Mouse (Mus musculus) forebrain, embryonic 12.5 days (tissue): Measurements from ENCODE around the gene Zfyve21. TPM values are rescaled to one million over a fixed set of nuclear protein-coding genes. Genes with fewer than 3 reads are reported as not detected.

Experiments
- ATAC-seq: fragments of 200-750 bp; cut with Nextera tagmentation; 2 replicates; pipeline ENCODE4 v1.8.0; 2017; ENCODE audit warnings: moderate TSS enrichment; ENCODE audit not compliant: low FRiP score
- H3K27ac ChIP-seq: fragments of 300-500 bp; sonication (generic); 2 replicates; pipeline ENCODE4 v1.5.1; 2016; ENCODE audit warnings: mild to moderate bottlenecking
- H3K27me3 ChIP-seq: fragments of 300-500 bp; sonication (generic); 2 replicates; pipeline ENCODE4 v1.6.1; 2016; ENCODE audit warnings: mild to moderate bottlenecking
- H3K36me3 ChIP-seq: fragments of 300-500 bp; sonication (generic); replicated peaks from 2 replicates; pipeline ENCODE4 v1.6.1; 2016; ENCODE audit warnings: mild to moderate bottlenecking
- H3K4me1 ChIP-seq: fragments of 300-500 bp; sonication (generic); 2 replicates; pipeline ENCODE4 v1.6.1; 2016
- H3K4me2 ChIP-seq: fragments of 300-500 bp; sonication (generic); 2 replicates; pipeline ENCODE4 v1.6.1; 2016; ENCODE audit warnings: mild to moderate bottlenecking, moderate library complexity
- H3K4me3 ChIP-seq: fragments of 300-500 bp; sonication (generic); replicated peaks from 2 replicates; pipeline ENCODE4 v1.5.1; 2016; ENCODE audit warnings: mild to moderate bottlenecking
- H3K9ac ChIP-seq: fragments of 300-500 bp; sonication (generic); 2 replicates; pipeline ENCODE4 v1.6.1; 2016; ENCODE audit warnings: mild to moderate bottlenecking
- H3K9me3 ChIP-seq: fragments of 300-500 bp; sonication (generic); 2 replicates; pipeline ENCODE4 v1.6.1; 2016
- WGBS: fragments of 180-500 bp; shearing (Covaris S2); methylation state at CpG from one replicate; pipeline ENCODE4 v1.1.7; 2016; 5-methylcytosine and 5-hydroxymethylcytosine counted together
- polyA plus RNA-seq: library from polyadenylated mRNA; unstranded; fragments of >200 nt; fragmentation: Nextera tagmentation; extraction: Ambion mirVana; gene quantifications from 2 replicates; pipeline ENCODE4 v1.2.1, GENCODE M21; 2016

Gene Zfyve21
- polyA plus RNA-seq: 50.3 and 55.0 TPM in 2 replicates

DNA sequence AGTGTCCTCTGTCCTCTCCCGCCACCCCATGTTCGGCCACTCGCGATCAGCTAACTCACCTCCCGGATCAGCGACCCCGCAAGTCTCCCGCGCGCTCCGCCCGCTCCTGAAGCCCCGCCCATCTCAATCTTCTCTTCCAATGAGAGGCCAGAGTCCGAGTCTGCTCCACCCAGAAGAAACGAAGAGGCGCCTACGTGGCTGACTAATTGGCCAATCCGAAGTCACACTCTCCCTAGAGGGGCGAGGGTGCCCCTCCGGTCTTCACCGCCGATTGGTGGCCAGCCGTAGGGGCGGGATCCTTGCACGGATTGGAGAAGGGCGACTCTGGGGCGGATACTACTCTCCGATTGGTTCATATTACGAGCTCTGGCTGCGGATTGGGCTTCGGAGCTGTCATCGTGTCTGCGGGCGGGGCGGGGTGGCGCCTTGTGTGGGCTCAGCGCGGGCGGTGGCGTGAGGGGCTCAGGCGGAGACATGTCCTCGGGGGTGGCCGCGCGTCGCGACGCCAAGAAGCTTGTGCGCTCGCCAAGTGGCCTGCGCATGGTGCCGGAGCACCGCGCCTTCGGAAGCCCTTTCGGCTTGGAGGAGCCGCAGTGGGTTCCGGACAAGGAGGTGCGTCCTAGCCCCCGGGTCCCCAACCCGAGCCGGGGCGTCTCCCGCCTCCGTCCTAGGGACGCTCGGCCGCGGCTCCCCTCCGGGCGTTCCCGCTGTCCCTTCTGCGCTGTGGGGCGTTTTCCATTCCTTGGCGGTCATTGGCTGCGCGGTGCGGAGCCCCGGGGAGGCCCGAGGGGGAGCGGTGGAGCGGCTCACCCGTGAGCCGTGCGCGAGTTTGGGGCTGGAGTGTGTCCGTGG lies at the start of gene Zfyve21, which contains the start of gene Xrcc3:
Zfyve21 (plus strand) TSS at position 405 of the 852 bp plus-strand sequence.
Xrcc3 (minus strand) TSS at position 108 of the 852 bp plus-strand sequence.
- Histone ChIP-seq H3K36me3 (peaks cover 8% of the 10 kb centered on the region; the same call in 1 of the 2 replicates), H3K4me3 (peak within 1 kb of the TSS; percentile 77), H3K4me2 (peak within 1 kb of the TSS; percentile 88), H3K27me3 (no peaks in the 10 kb centered on the region), H3K9ac (peak within 1 kb of the TSS; percentile 80), H3K4me1 (peaks cover 52% of the 10 kb centered on the region), H3K9me3 (no peaks in the 10 kb centered on the region), H3K27ac (peak within 1 kb of the TSS; percentile 86)
- ATAC-seq: peak; percentile 99
- under 1% methylated on average over 87 of the region's 87 CpGs for WGBS

DNA sequence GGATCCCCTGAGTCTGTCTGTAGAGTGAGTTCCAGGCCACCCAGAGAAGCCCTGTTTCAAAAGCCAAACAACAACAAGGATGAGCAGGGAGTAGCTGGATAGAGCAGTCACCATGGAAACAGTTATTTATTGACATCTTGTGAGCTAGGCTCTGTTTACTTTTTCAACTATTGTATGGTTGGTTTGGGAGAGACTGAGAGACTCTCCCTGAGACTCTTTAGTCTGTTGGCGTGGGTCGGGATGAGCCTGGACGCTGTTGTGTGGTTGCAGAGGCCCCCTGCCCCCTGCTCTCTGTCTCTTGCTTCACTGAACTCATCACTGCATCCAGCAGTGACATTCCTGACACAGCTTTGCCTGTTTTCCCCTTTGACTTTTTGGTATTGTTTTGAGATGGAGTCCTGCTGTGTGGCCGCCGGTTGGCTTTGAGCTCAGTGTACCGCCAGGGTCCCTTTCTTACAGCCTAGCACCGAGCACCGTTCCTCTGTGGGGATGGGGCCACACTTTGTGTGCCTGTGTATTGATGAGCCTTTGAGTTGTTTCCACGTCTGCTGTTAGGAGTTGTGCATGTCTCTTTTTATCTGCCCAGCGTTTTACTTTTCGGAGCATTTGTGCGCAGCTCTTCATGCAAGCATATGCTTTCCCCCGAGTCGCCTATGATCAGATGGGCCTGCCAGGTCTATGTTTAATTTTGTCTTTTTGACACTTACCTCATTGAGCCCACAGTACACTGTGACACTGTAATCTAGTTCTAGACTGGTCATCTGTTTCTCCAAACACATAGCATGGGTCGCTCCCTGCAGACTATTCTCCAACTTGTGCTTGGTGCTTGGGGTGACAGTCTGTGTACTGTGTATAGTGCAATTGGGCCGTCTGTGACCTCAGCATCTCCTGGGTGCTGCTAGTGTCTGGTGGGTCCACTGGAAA lies 47.4 kb upstream of the Zfyve21 start:
- peak overlapping the region; percentile 33; the same call in 1 of the 2 replicates for H3K9ac ChIP-seq
- H3K27ac ChIP-seq: peak overlapping the region; percentile 32; the same call in 1 of the 2 replicates
- no peaks in the 10 kb centered on the region for H3K27me3 ChIP-seq
- 33% methylated on average over 16 of the region's 16 CpGs for WGBS
- no peak overlapping the region for H3K4me3 ChIP-seq
- peak overlapping the region; percentile 29 for H3K4me2 ChIP-seq
- H3K36me3 ChIP-seq: peaks cover 15% of the 10 kb centered on the region
- 0 out of 2 replicates have a peak, but pooled peaks have one; percentile 16 for ATAC-seq
- peaks cover 56% of the 10 kb centered on the region for H3K4me1 ChIP-seq
- no peaks in the 10 kb centered on the region for H3K9me3 ChIP-seq

DNA sequence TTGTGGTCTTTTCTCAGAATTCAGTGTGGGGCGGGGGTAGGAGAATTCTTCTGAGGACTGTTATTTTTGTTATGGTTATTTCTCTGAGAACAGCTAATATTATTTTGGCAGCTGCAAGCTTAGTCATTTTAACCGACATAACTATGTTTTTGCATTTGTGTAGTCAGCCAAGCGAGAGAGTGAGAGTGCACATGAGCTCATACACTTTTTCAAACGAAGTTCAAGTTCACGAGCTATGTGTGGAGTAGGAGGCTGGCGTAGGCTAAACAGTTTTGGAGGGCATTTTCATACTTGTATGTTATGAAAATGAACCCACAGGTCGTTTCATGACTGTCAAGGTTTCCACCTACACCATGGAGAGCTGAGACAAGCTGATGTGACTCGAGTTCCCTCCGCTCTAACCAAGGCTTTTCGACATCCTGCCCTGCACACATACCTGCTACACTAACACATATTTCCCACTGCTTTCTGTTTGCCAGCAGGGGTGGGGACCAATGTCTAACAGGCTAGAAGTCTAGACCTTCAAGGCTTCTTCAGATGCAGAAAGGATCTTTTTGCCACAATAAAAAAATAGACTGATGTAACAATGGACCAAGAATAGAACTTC lies 45.5 kb upstream of the Zfyve21 start:
- no peak overlapping the region for H3K4me3 ChIP-seq
- no peak overlapping the region for H3K9ac ChIP-seq
- H3K36me3 ChIP-seq: peaks cover 20% of the 10 kb centered on the region
- 92% methylated on average over 10 of the region's 10 CpGs for WGBS
- no peak overlapping the region for H3K4me2 ChIP-seq
- H3K27ac ChIP-seq: no peak overlapping the region
- H3K4me1 ChIP-seq: peaks cover 40% of the 10 kb centered on the region
- H3K27me3 ChIP-seq: no peaks in the 10 kb centered on the region
- no peak for ATAC-seq
- no peaks in the 10 kb centered on the region for H3K9me3 ChIP-seq

DNA sequence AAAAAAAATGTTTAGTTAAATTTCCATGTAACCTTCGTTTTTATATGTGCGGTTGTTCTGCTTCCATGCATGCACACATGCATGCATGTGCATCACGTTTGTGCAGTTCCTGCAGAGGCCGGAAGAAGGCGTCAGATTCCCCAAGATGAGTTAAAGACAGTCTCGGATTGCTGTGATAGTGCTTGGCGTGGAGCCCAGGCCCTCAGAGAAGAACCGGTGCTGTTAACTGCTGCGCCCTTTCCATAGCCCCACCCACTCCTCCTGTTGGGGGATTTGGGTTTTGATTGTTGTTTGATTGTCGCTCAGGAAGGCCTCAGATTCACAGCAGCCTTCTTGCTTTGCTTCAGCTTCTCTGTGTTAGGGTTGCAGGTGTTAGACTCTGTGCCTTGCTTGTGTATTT lies 44.7 kb upstream of the Zfyve21 start:
- Histone ChIP-seq H3K4me1 (peaks cover 39% of the 10 kb centered on the region), H3K9ac (peak overlapping the region; percentile 12; the same call in 1 of the 2 replicates), H3K9me3 (no peaks in the 10 kb centered on the region), H3K4me2 (no peak overlapping the region), H3K27ac (peak overlapping the region; percentile 66), H3K36me3 (peaks cover 28% of the 10 kb centered on the region), H3K4me3 (no peak overlapping the region), H3K27me3 (no peaks in the 10 kb centered on the region)
- 37% methylated on average over 10 of the region's 10 CpGs for WGBS
- peak; percentile 51; the same call in 1 of the 2 replicates for ATAC-seq

DNA sequence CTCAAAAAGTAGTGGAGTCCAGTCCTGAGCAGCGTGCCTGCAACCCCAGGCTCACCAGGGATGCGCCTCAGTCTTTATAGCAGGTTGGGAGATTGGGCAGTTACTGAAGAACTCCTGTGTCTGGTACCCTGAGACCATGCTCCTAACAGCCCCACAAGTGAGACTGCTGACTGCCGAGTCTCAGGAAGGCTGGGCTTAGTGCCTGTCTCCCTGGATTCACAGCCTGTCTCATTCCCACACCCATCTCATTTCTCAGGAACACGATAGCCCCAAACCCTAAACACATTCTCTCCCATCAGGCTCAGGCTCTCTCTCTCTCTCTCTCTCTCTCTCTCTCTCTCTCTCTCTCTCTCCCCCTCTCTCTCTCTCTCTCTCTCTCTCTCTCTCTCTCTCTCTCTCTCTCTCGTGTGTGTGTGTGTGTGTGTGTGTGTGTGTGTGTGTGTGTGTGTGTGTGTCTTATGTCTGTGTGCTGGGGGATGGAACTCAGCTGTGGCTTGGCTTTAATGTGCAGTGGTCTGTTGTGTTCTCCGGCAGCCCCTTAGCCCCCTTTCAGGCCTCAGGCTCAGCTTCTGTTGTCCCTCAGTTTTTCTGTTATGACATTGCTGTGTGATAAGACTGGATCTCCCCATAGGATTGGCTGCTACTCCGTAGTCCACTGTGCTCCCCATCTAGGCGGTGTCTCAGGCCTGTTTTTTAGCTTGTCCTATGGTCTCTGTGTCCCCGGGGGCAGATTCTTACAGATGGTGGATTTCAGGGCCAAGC lies 44.0 kb upstream of the Zfyve21 start:
- no peak overlapping the region for H3K4me3 ChIP-seq
- peaks cover 36% of the 10 kb centered on the region for H3K4me1 ChIP-seq
- H3K27me3 ChIP-seq: no peaks in the 10 kb centered on the region
- peak overlapping the region; percentile 66 for H3K27ac ChIP-seq
- H3K9me3 ChIP-seq: no peaks in the 10 kb centered on the region
- WGBS: 71% methylated on average over 8 of the region's 9 CpGs
- H3K36me3 ChIP-seq: peaks cover 35% of the 10 kb centered on the region
- 0 out of 2 replicates have a peak overlapping the region, but pooled peaks have one; percentile 12 for H3K9ac ChIP-seq
- no peak for ATAC-seq
- no peak overlapping the region for H3K4me2 ChIP-seq

DNA sequence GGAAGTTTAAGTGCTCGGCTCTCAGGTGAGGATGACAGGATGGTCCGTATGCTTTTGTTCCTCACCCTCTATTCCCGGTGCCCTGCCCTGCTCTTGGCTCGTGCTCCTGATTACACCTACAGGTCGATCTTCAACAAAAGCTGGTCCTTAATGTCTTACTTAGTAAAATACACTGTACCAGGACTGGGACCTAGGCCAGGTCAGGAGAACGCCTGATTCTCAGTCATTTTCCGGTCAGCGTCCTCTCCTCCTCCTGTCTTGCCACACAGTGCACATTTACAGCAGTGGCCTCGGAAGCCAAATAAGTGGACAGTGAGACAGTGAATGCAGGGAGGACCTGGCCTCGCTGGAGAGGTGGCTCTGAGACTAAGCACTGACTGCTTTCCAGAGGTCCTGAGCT lies 43.3 kb upstream of the Zfyve21 start:
- no peak overlapping the region for H3K9ac ChIP-seq
- no peaks in the 10 kb centered on the region for H3K9me3 ChIP-seq
- 91% methylated on average over 10 of the region's 10 CpGs for WGBS
- H3K4me3 ChIP-seq: no peak overlapping the region
- no peak for ATAC-seq
- H3K4me2 ChIP-seq: no peak overlapping the region
- peaks cover 41% of the 10 kb centered on the region for H3K36me3 ChIP-seq
- H3K4me1 ChIP-seq: peaks cover 30% of the 10 kb centered on the region
- H3K27me3 ChIP-seq: no peaks in the 10 kb centered on the region
- no peak overlapping the region for H3K27ac ChIP-seq

DNA sequence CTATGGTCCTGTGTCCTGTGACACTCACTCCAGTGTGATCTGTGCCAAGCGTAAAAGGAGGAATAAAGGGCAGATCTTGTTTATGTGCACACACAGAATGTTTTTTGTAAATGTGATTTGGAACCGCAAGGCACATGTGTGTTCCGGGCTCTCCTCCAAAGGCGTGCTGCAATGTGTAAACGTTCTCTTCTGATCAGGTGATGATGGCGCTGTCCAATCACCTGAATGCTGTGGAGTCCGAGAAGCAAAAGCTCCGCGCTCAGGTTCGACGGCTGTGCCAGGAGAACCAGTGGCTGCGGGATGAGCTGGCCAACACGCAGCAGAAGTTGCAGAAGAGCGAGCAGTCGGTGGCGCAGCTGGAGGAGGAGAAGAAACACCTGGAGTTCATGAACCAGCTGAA lies 39.8 kb upstream of the Zfyve21 start:
- Histone ChIP-seq H3K36me3 (peaks cover 75% of the 10 kb centered on the region), H3K27ac (no peak overlapping the region)
- WGBS: 92% methylated on average over 16 of the region's 16 CpGs

DNA sequence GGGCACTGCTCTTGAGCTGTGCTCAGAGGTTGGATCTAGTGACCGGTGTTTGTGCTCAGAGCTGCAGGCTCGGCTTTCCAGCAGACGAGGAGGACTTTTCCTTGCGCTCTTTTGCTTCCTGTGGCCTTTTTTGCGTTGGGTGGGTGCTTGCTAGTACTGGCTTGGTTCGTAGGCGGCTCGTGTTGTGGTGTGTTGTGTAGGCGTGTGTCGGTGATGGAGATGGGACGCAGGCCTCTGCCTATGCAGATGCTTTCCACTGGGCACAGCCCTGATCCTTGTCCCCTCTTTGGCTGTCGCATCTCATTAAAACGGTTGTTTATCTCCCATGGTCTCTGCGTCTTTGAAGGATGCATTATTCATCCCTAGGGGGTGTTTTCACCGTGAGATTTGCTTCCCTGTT lies 39.1 kb upstream of the Zfyve21 start:
- Histone ChIP-seq H3K4me2 (no peak overlapping the region), H3K27ac (no peak overlapping the region), H3K4me1 (peaks cover under 1% of the 10 kb centered on the region), H3K9me3 (no peaks in the 10 kb centered on the region), H3K27me3 (no peaks in the 10 kb centered on the region), H3K36me3 (peaks cover 82% of the 10 kb centered on the region), H3K9ac (no peak overlapping the region), H3K4me3 (no peak overlapping the region)
- no peak for ATAC-seq
- 87% methylated on average over 15 of the region's 15 CpGs for WGBS

More for the DNA sequence above, 39.8 kb upstream of the Zfyve21 start:
- peaks cover 8% of the 10 kb centered on the region for H3K4me1 ChIP-seq
- H3K4me3 ChIP-seq: no peak overlapping the region
- no peak overlapping the region for H3K9ac ChIP-seq
- no peaks in the 10 kb centered on the region for H3K27me3 ChIP-seq
- no peaks in the 10 kb centered on the region for H3K9me3 ChIP-seq
- ATAC-seq: no peak
- no peak overlapping the region for H3K4me2 ChIP-seq

DNA sequence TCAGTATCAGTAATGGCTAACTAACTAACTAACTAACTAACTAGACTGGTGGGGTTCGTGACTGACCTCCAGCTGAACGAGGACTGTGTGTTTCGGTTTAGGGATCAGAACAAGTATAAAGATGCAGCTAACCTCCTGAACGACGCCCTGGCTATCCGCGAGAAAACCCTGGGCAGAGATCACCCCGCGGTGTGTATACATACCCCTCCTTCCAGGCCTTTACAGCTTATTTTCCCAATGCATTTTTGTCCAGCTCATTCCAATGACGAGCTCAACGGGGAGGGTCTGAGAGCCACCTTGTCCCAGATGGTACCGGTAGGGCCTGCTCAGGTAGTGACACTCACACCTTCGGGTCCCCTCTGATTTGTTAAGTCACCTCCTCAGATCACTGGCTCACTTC lies 36.1 kb upstream of the Zfyve21 start:
- Histone ChIP-seq H3K4me1 (no peaks in the 10 kb centered on the region), H3K4me3 (no peak overlapping the region), H3K27me3 (no peaks in the 10 kb centered on the region), H3K4me2 (no peak overlapping the region), H3K27ac (no peak overlapping the region), H3K9ac (no peak overlapping the region), H3K36me3 (peaks cover 97% of the 10 kb centered on the region), H3K9me3 (no peaks in the 10 kb centered on the region)
- 96% methylated on average over 13 of the region's 13 CpGs for WGBS
- no peak for ATAC-seq

DNA sequence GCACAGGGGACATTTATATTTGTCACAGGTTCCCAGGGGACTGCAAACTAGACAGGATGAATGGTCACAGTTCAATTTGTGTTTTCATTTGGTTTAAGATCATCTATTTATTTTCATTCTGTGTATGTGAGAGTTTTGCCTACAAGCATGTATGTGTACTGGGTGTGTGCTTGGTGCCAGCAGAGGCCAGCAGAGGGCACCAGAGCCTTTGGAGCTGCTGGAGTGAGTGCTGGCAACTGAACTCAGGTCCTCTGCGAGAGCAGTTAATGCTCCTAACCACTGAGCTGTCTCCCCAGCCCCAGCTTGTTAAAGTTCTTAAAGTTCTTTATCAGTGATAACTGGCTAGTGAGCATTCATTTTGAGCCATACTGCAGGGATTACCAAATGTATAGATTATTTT lies 34.4 kb upstream of the Zfyve21 start:
- WGBS: 100% methylated on average over 1 of the region's 1 CpGs
- Histone ChIP-seq H3K4me2 (no peak overlapping the region), H3K9me3 (no peaks in the 10 kb centered on the region), H3K27me3 (no peaks in the 10 kb centered on the region), H3K9ac (no peak overlapping the region), H3K4me3 (no peak overlapping the region), H3K27ac (no peak overlapping the region), H3K36me3 (peaks cover 95% of the 10 kb centered on the region), H3K4me1 (no peaks in the 10 kb centered on the region)
- no peak for ATAC-seq

DNA sequence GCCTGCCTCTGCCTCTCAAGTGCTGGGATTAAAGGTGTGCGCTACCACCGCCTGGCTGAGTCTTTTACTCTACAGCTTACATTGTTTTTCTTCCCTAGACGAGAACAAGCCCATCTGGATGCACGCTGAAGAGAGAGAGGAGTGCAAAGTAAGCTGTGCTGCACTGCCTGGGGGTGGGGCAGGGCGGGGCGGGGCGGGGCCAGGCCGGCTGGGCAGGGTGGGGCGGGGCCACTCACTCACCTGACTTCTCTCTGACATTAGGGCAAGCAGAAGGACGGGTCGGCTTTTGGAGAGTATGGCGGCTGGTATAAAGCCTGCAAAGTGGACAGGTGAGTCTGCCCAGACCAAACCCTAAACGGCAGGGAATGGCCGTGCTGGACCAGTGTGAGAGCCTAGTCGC lies 28.8 kb upstream of the Zfyve21 start:
- ATAC-seq: no peak
- H3K4me1 ChIP-seq: no peaks in the 10 kb centered on the region
- peaks cover 96% of the 10 kb centered on the region for H3K36me3 ChIP-seq
- no peak overlapping the region for H3K9ac ChIP-seq
- no peaks in the 10 kb centered on the region for H3K9me3 ChIP-seq
- H3K27ac ChIP-seq: no peak overlapping the region
- no peaks in the 10 kb centered on the region for H3K27me3 ChIP-seq
- 79% methylated on average over 15 of the region's 15 CpGs for WGBS
- no peak overlapping the region for H3K4me2 ChIP-seq
- H3K4me3 ChIP-seq: no peak overlapping the region
